Mouse (Mus musculus) MEL (cell line): ENCODE data around the gene Col24a1.
A peak's percentile ranks its signal among the peaks of the same experiment; 100 is the strongest.

Experiments
- CHD2 ChIP-seq: IDR thresholded peaks from 2 replicates; pipeline ENCODE4 v1.6.1; 2011; ENCODE audit warnings: low read length, improper control_type of control experiment
- CTCF ChIP-seq, 3 experiments: IDR thresholded peaks in 2 of 3; conservative IDR thresholded peaks in 1 of 3; 2 replicates each; pipeline ENCODE4 v1.5.1; 2011 to 2012; ENCODE audit warnings: low read length in 3 of 3, low read depth in 2 of 3, mild to moderate bottlenecking in 2 of 3, improper control_type of control experiment in 1 of 3, inconsistent platforms in 1 of 3, mixed read lengths in 1 of 3, moderate library complexity in 1 of 3; ENCODE audit not compliant: control insufficient read depth in 1 of 3, insufficient read depth in 1 of 3, poor library complexity in 1 of 3, severe bottlenecking in 1 of 3
- EP300 ChIP-seq, 2 experiments: IDR thresholded peaks; 2 replicates each; pipeline ENCODE4 v1.6.1; 2011; ENCODE audit warnings: improper control_type of control experiment in 2 of 2, low read length in 2 of 2, low read depth in 1 of 2, mild to moderate bottlenecking in 1 of 2
- ETS1 ChIP-seq: IDR thresholded peaks from 2 replicates; pipeline ENCODE4 v1.6.1; 2012; ENCODE audit warnings: low read depth, mild to moderate bottlenecking, inconsistent platforms, low read length, improper control_type of control experiment, moderate library complexity
- HCFC1 ChIP-seq: IDR thresholded peaks from 2 replicates; pipeline ENCODE4 v1.6.1; 2012; ENCODE audit warnings: low read depth, mild to moderate bottlenecking, inconsistent platforms, low read length, improper control_type of control experiment, moderate library complexity
- JUND ChIP-seq: IDR thresholded peaks from 2 replicates; pipeline ENCODE4 v1.6.1; 2011; ENCODE audit warnings: low read depth, mild to moderate bottlenecking, improper control_type of control experiment, low read length
- MAFK ChIP-seq: IDR thresholded peaks from 2 replicates; pipeline ENCODE4 v1.6.1; 2011; ENCODE audit warnings: low read depth, mild to moderate bottlenecking, low read length, improper control_type of control experiment, borderline replicate concordance
- MAX ChIP-seq: IDR thresholded peaks from 2 replicates; pipeline ENCODE4 v1.6.1; 2011; ENCODE audit warnings: low read length, improper control_type of control experiment
- MAZ ChIP-seq: IDR thresholded peaks from 2 replicates; pipeline ENCODE4 v1.6.1; 2012; ENCODE audit warnings: low read depth, mild to moderate bottlenecking, inconsistent platforms, low read length, improper control_type of control experiment
- MEF2A ChIP-seq: IDR thresholded peaks from 2 replicates; pipeline ENCODE4 v1.6.1; 2014; ENCODE audit warnings: low read depth, mild to moderate bottlenecking, inconsistent platforms, low read length, improper control_type of control experiment; ENCODE audit not compliant: poor library complexity, insufficient replicate concordance, severe bottlenecking; ENCODE audit errors: extremely low read depth
- MYC ChIP-seq: IDR thresholded peaks from 2 replicates; pipeline ENCODE4 v1.6.1; 2011; ENCODE audit warnings: low read depth, mild to moderate bottlenecking, low read length, improper control_type of control experiment, moderate library complexity
- POLR2A ChIP-seq, 2 experiments: IDR thresholded peaks; 2 replicates each; pipeline ENCODE4 v1.6.1; 2011 to 2012; ENCODE audit warnings: low read length in 2 of 2, mild to moderate bottlenecking in 2 of 2, control low read depth in 1 of 2, improper control_type of control experiment in 1 of 2, low read depth in 1 of 2, moderate library complexity in 1 of 2; ENCODE audit not compliant: control insufficient read depth in 1 of 2, insufficient read depth in 1 of 2, poor library complexity in 1 of 2
- RAD21 ChIP-seq: IDR thresholded peaks from 2 replicates; pipeline ENCODE4 v1.6.1; 2011; ENCODE audit warnings: mild to moderate bottlenecking, low read depth, low read length, improper control_type of control experiment
- TAL1 ChIP-seq: IDR thresholded peaks from 2 replicates; pipeline ENCODE4 v1.6.1; 2012; ENCODE audit warnings: mild to moderate bottlenecking, inconsistent platforms, low read length, moderate library complexity, mixed read lengths

DNA sequence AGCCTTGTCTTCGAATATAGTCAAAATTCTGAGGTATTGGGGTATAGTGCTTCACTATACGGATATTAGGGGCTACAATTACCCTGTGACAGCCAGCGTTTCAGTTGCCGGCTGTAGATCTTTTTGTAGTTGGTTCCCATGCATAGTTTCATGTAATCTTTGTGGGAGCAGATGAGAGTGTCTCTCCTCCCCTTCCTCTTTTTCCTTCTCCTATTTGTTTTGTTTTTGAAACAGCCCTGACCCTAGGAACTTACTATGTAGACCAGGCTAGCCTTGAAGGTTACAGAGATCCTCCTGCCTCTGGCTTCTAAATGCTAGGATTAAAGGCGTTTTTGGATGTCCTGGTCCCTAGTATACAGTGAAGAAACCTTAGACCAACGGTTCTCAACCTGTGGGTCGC is 283.1 kb downstream of the Col24a1 start:
- TF ChIP-seq POLR2A (IDR thresholded peaks at IDR 0.05; ENCODE audit: control insufficient read depth in 1 of 2, insufficient read depth in 1 of 2, low read depth in 1 of 2, low read length in 2 of 2, poor library complexity in 1 of 2) = no peak
- TF ChIP-seq CTCF (IDR thresholded peaks at IDR 0.05 in 2 of 3, conservative IDR thresholded peaks at IDR 0.05 in 1 of 3; ENCODE audit: control insufficient read depth in 1 of 3, insufficient read depth in 1 of 3, low read depth in 2 of 3, low read length in 3 of 3, poor library complexity in 1 of 3, severe bottlenecking in 1 of 3) = no peak
- no peak for TF ChIP-seq MYC
- no peak for TF ChIP-seq MAX
- TF ChIP-seq MEF2A = 0 out of 2 replicates have a peak, but pooled peaks have one; percentile 5
- no peak for TF ChIP-seq CHD2
- no peak for TF ChIP-seq MAFK
- 0 out of 4 replicates have a peak, but pooled peaks of 1 of the 2 experiments have one; percentile 6 for TF ChIP-seq EP300 (IDR thresholded peaks at IDR 0.05; ENCODE audit: low read depth in 1 of 2, low read length in 2 of 2)
- TF ChIP-seq MAZ = no peak
- TF ChIP-seq JUND = no peak
- peak; percentile 18; the same call in 1 of the 2 replicates for TF ChIP-seq HCFC1
- peak; percentile 38 for TF ChIP-seq TAL1
- peak; percentile 71 for TF ChIP-seq ETS1
- no peak for TF ChIP-seq RAD21
